Mouse (Mus musculus) subcutaneous adipose tissue, adult 2 months (tissue): ENCODE results near the gene Gls2. TPM values are rescaled to one million over a fixed set of nuclear protein-coding genes. Genes with fewer than 3 reads are reported as not detected.

ENCODE experiments used
- polyA plus RNA-seq: library from polyadenylated mRNA; depleted of rRNA; stranded (reverse); fragments of >200 nt; gene quantifications from 2 replicates; pipeline ENCODE4 v1.2.3, GENCODE M21; 2012; ENCODE audit warnings: low replicate concordance; rRNA removed

Gene Gls2
- polyA plus RNA-seq = 0.66 and 2.3 TPM in 2 replicates

GRCm38 (mm10) chr10:128194024-128194550 lies at the start of gene Gls2:
Gene Gls2, plus strand, starts transcription at chr10:128194457.

GRCm38 (mm10) chr10:128179989-128180388 lies 14.3 kb upstream of the Gls2 start, which contains the start of gene Rbms2:
Gene Rbms2, minus strand, starts transcription at chr10:128180297.

GRCm38 (mm10) chr10:128211390-128212108 lies 17.3 kb downstream of the Gls2 start, which contains the start of gene Spryd4:
Gene Spryd4, minus strand, starts transcription at chr10:128211807.

GRCm38 (mm10) chr10:128225538-128225937 lies 31.3 kb downstream of the Gls2 start, which contains the start of gene Mip:
Gene Mip, plus strand, starts transcription at chr10:128225838.

GRCm38 (mm10) chr10:128231697-128232419 lies 37.6 kb downstream of the Gls2 start, which contains the start of gene Timeless:
Gene Timeless, plus strand, starts transcription at chr10:128232065.

GRCm38 (mm10) chr10:128253677-128254255 lies 59.5 kb downstream of the Gls2 start, which contains the start of gene Apon:
Gene Apon, plus strand, starts transcription at chr10:128254096.

Other genes with a start within 250 kb of the Gls2 start
- not detected in 2 replicates for gene Hsd17b6, start 186.8 kb upstream of the Gls2 start, polyA plus RNA-seq
- gene Prim1, start 179.3 kb upstream of the Gls2 start, polyA plus RNA-seq = 1.9 and 7.3 TPM in 2 replicates
- 174 and 241 TPM in 2 replicates for gene Naca, start 158.9 kb upstream of the Gls2 start, polyA plus RNA-seq
- 20.8 and 56.6 TPM in 2 replicates for gene Ptges3, start 135.5 kb upstream of the Gls2 start, polyA plus RNA-seq
- 3,191 and 5,020 TPM in 2 replicates for gene Atp5b, start 111.2 kb upstream of the Gls2 start, polyA plus RNA-seq
- gene Baz2a, start 102.9 kb upstream of the Gls2 start, polyA plus RNA-seq = 30.0 and 38.7 TPM in 2 replicates
- gene Rbms2, start 14.2 kb upstream of the Gls2 start, polyA plus RNA-seq = 179 and 228 TPM in 2 replicates
- 12.9 and 17.8 TPM in 2 replicates for gene Spryd4, start 17.4 kb downstream of the Gls2 start, polyA plus RNA-seq
- gene Mip, start 31.4 kb downstream of the Gls2 start, polyA plus RNA-seq = not detected in 2 replicates
- 8.3 and 9.1 TPM in 2 replicates for gene Timeless, start 37.6 kb downstream of the Gls2 start, polyA plus RNA-seq
- 0.20 and 0.22 TPM in 2 replicates for gene Apon, start 59.6 kb downstream of the Gls2 start, polyA plus RNA-seq
- 0.09 and 0.77 TPM in 2 replicates for gene Apof, start 74.2 kb downstream of the Gls2 start, polyA plus RNA-seq
- gene Stat2, start 76.1 kb downstream of the Gls2 start, polyA plus RNA-seq = 29.1 and 44.5 TPM in 2 replicates
- gene Il23a, start 104.3 kb downstream of the Gls2 start, polyA plus RNA-seq = not detected in 2 replicates
- 22.6 and 30.2 TPM in 2 replicates for gene Pan2, start 108.9 kb downstream of the Gls2 start, polyA plus RNA-seq
- 75.9 and 121 TPM in 2 replicates for gene Cnpy2, start 128.0 kb downstream of the Gls2 start, polyA plus RNA-seq
- 436 and 554 TPM in 2 replicates for gene Cs, start 143.3 kb downstream of the Gls2 start, polyA plus RNA-seq
- 65.7 and 66.7 TPM in 2 replicates for gene Coq10a, start 174.5 kb downstream of the Gls2 start, polyA plus RNA-seq
- gene Ankrd52, start 182.7 kb downstream of the Gls2 start, polyA plus RNA-seq = 34.1 and 47.9 TPM in 2 replicates
- not detected in 2 replicates for gene Slc39a5, start 206.8 kb downstream of the Gls2 start, polyA plus RNA-seq
- gene Nabp2, start 217.0 kb downstream of the Gls2 start, polyA plus RNA-seq = 32.5 and 44.3 TPM in 2 replicates
- 30.7 and 33.1 TPM in 2 replicates for gene Rnf41, start 217.2 kb downstream of the Gls2 start, polyA plus RNA-seq